Mouse (Mus musculus): ENCODE data around the gene Rpl38. TPM values are rescaled to one million over a fixed set of nuclear protein-coding genes. Genes with fewer than 3 reads are reported as not detected.

The Rpl38 gene
- 100 to 1,000 TPM; 925 to 946 TPM for total RNA-seq (2021)
- long read RNA-seq, transcript Rpl38-201 (5 exons, 364 nt), result minor isoform, 77 of 210 reads
- long read RNA-seq, transcript Rpl38-203 (4 exons, 457 nt), result minor isoform, 9 of 210 reads
- long read RNA-seq, transcript Rpl38-204 (5 exons, 371 nt), result major isoform, 119 of 210 reads
- long read RNA-seq, partial matches to known transcripts, result 0 of 210 reads
- long read RNA-seq, other reads (novel, unspliced or antisense), result 1 of 210 reads

GRCm38 (mm10) chr11:114668301-114668710, at the start of gene Rpl38:
Rpl38 (plus strand) TSS chr11:114668524.
- DNase-seq (ENCODE audit: low spot score in 2 of 2), result peak; percentile 88 to 98

GRCm38 (mm10) chr11:114618697-114619417, 49.5 kb upstream of the Rpl38 start:
- DNase-seq (ENCODE audit: low spot score in 2 of 2), result no peak

- no peak for DNase-seq (ENCODE audit: low spot score in 2 of 2)
Observed at GRCm38 (mm10) chr11:114626071-114626690, 42.1 kb upstream of the Rpl38 start.

GRCm38 (mm10) chr11:114627036-114627435, 41.3 kb upstream of the Rpl38 start:
- DNase-seq (ENCODE audit: low spot score in 2 of 2), result no peak

- no peak for DNase-seq (ENCODE audit: low spot score in 2 of 2)
Observed at GRCm38 (mm10) chr11:114628032-114628431, 40.3 kb upstream of the Rpl38 start.

- DNase-seq (ENCODE audit: low spot score in 2 of 2), result no peak
Observed at GRCm38 (mm10) chr11:114630044-114630443, 38.3 kb upstream of the Rpl38 start.

GRCm38 (mm10) chr11:114632266-114632665, 36.1 kb upstream of the Rpl38 start:
- DNase-seq (ENCODE audit: low spot score in 2 of 2), result no peak

- peak; percentile 74 to 91 for DNase-seq (ENCODE audit: low spot score in 2 of 2)
Observed at GRCm38 (mm10) chr11:114636292-114636691, 32.0 kb upstream of the Rpl38 start.

- DNase-seq (ENCODE audit: low spot score in 2 of 2), result peak; percentile 10 to 45
Observed at GRCm38 (mm10) chr11:114636727-114637505, 31.4 kb upstream of the Rpl38 start.

GRCm38 (mm10) chr11:114638647-114639290, 29.6 kb upstream of the Rpl38 start:
- no peak for DNase-seq (ENCODE audit: low spot score in 2 of 2)

- DNase-seq (ENCODE audit: low spot score in 2 of 2), result no peak
Observed at GRCm38 (mm10) chr11:114639681-114640103, 28.6 kb upstream of the Rpl38 start.

GRCm38 (mm10) chr11:114640658-114641057, 27.7 kb upstream of the Rpl38 start:
- DNase-seq (ENCODE audit: low spot score in 2 of 2), result no peak

GRCm38 (mm10) chr11:114641136-114641535, 27.2 kb upstream of the Rpl38 start:
- no peak for DNase-seq (ENCODE audit: low spot score in 2 of 2)

- DNase-seq (ENCODE audit: low spot score in 2 of 2), result no peak
Observed at GRCm38 (mm10) chr11:114642184-114642583, 26.1 kb upstream of the Rpl38 start.

GRCm38 (mm10) chr11:114642926-114643325, 25.4 kb upstream of the Rpl38 start:
- no peak for DNase-seq (ENCODE audit: low spot score in 2 of 2)

- DNase-seq (ENCODE audit: low spot score in 2 of 2), result no peak
Observed at GRCm38 (mm10) chr11:114644122-114644521, 24.2 kb upstream of the Rpl38 start.

GRCm38 (mm10) chr11:114649510-114649909, 18.8 kb upstream of the Rpl38 start:
- DNase-seq (ENCODE audit: low spot score in 2 of 2), result no peak

GRCm38 (mm10) chr11:114652531-114652930, 15.8 kb upstream of the Rpl38 start:
- DNase-seq (ENCODE audit: low spot score in 2 of 2), result no peak

GRCm38 (mm10) chr11:114653664-114654063, 14.7 kb upstream of the Rpl38 start:
- no peak for DNase-seq (ENCODE audit: low spot score in 2 of 2)

- DNase-seq (ENCODE audit: low spot score in 2 of 2), result no peak
Observed at GRCm38 (mm10) chr11:114654552-114654951, 13.8 kb upstream of the Rpl38 start.

Measured in layer of hippocampus, adult 18-20 months (tissue).